Mouse (Mus musculus) right cerebral cortex, adult 18-20 months (tissue): ENCODE data around the gene Ksr1.
"Not testable (repeated sequence)": the region's sequence is repeated elsewhere in the genome, so short reads cannot be mapped to it uniquely, and the experiment has no call there.

Source experiments
- DNase-seq: peaks from one replicate; pipeline ENCODE4 v3.0.0; 2022; ENCODE audit warnings: mixed read lengths

Gene Ksr1

DNA sequence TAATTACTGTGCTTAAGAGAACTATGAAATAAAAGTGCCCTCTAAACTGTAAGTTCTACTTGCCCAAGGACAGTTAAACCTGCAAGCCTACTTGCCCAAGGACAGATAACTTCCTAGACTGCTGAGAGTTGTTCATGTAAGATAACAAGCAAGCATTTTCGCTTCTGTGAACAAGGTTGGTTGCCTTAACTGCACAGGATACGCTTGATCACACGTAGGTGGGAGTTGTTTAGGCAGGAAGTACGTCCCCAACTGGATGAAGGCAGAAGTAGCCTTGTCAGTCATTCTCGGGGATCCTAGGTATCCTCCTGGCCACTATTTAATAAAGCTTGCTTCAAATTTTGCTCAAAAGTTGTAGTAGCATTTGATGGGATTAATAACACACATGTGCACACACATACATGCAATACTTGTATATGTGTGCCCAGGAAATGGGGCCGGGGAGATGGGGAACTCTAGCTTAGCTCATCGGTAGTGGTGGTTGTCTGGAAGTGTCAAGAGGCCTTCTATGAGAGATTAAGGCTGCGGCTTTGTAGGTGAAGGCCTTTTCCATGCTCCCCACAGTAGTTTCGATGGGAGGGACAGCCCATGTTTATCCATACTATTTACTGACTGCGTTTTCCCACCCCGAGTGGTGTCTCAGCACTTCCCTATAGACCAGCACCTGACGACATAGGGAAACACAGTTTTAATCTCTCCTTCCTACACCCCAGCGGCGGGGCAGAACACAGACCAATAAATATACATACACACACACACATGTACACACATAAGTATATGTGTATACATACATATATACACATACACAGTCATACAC, 140.4 kb downstream of the Ksr1 start:
- no peak for DNase-seq

DNA sequence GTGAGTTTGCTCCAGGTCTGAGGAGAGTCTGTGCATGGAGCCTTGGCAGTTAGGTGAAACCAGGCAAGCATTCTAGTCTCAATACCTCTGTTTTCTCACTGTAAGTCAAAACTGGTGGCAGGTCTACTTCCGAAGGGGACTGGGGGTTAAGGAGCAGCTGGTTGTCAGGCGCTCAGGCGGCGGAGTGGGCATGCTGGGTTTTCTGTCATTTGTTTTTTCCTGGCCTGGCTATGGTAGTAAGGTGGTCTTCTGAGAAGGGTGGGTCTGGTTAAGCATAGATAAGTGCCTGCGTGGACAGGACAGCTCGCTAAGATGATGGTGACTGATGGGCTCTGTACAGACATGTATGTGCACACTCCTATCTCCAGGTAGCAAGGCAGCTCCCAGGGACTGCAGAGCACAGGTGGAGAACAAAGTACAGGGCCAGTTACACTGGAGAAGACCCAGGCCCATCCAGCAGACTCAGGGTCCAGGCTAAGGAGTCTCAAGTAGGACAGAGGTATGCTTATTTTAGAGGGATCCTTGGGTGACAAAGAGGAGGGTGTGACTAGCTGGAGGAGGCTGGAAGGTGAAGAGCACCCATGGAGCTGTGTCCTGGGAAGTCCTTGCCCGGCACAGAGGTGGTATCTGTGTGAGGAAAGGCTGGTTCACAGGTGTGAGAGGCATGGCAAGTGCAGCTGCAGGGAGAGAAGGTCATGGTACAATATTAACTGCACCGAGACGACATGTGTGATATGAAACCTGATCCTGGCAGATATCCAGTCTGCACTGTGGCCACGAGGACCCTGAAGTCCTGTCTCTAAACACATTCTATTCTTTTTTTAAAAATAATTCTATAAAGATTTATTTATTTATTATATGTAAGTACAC, 142.2 kb downstream of the Ksr1 start:
- DNase-seq = no peak

DNA sequence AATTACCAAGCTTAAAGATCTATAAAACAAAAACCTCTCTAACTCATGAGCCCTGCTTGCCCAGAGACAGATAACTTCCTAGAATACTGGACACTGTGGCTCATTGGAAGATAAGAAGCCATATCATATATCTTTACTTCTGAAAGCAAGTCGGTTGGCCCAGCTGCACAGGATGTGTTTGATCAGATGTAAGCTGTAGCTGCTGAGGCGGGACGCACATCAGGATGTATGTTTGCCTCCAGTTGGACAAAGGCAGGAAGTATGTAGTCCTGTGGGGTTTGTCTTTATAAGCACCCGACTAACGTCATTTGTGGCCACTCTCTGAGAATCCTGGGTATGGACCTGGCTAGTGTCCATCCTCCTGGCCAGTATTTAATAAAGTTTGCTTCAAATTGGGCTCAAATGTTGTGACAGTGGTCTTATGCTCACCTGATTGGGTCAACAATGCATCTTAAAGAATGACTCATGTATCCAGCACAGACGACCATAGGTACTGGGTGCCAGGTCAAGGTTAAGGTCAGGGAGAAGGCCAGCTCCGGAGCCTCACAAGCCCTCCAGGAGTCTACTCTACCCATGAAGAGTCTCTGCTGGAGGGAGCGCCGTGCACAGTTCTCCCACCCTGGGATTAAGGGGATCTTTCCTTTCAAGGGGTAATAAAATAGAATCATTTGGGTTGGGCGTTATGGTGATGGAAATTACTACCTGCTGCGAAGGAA, 143.0 kb downstream of the Ksr1 start:
- no peak for DNase-seq

DNA sequence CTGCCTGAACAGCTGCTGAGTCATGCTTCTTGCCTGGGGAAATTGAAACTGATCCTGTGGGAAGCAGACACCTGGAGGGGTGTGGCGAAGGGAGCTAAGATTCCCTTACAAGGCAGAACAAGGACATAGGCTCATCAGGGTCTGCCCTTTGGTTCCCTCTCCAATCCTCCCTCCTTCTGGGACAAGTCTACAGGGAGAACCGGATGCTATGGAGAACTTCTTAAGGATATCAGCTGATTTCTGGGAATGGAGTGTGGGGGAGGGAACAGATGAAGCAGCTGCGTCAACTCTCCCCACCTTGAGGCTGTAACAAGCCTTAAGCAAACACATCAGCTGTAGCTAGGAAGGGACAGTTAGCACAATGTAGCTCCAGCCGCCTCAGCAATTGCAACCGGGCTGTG, 143.7 kb downstream of the Ksr1 start:
- no peak for DNase-seq

DNA sequence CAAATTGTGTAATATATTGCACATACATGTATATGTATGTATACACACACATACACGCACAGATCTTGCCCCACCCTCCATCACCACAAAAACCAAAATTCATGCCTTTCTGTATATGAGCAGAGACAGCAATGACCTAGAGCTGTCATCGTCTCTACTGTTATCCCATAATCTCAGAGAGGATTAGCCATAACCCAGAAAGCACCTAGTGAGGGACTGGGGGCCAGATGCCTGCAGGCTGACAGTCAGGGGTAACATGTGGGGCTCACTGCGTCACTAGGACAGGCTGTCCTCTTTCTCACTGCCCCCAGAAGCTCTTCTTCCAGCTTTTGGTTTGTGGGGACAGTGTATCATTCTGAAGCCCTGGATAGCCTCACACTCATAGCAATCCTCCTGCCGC, 144.3 kb downstream of the Ksr1 start:
- DNase-seq = no peak

DNA sequence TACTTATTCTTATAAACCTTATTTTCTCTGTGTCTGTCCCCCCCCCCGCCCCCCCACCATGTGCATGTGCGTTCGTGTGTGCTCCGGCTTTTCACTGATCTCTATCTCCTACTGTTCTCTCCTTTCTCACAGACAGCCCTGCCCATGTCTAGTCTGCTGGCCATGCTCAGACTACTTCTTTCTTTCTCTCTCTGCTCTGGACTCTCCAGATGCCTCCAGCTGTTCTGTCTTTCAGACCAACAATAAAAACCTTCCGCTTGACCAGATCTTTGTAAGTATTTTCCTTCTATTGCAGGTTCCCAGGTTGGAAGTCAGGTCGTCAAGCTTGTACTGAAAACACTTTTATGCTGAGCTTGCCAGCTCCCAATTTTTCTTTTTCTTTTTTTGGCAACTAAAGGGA, 147.1 kb downstream of the Ksr1 start:
- DNase-seq = no peak

DNA sequence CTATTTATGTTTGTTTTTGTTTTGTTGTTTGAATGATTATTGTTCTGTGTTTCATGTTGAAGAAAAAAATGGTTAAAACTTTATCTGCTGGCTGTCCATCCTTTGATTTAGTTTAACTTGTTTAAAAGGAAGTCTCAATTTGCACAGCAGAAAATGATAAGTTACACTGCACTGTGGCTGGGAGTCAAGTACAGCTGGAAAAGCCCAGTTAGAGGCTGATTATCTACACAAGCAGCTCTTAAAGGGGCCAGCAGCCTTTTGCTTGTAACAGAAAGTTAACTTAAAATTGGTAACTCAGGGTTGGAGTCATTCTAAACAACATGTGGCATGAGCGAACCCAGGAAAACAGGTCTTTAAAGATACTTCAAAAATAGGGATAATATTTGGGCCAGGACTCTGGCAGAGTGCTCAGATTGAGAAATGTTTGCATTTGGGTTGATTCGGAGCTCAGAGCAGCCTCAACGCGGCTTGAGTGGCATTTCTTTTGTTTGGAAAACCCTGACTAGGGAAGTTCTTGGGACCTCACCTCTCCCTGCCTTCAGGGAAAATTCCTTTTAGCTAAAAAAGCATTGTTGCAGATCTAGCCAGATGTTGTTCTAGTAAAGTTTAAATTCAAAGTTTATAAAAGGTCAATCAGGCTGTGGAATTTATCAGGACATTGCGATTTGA, 155.2 kb downstream of the Ksr1 start:
- not testable (repeated sequence) for DNase-seq

DNA sequence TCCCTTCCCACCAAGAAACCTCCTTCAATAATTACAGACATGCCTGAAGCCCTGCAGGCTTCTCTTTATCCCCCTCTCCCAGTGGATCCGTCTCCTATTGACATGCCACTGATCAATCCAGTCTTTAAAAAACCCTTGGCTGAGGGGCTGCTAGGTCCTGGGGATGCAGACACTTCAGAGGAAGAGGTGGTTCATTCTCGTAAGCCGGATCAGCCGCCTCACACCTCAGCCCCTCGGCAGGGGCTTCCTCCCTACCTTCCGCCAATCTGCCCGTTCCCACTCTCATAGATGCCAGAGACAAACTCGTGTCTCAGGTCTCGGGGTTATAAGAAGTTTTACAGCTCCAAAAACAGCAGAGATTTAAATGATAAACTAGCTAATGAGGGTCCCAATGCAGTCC, 156.1 kb downstream of the Ksr1 start:
- no peak for DNase-seq

DNA sequence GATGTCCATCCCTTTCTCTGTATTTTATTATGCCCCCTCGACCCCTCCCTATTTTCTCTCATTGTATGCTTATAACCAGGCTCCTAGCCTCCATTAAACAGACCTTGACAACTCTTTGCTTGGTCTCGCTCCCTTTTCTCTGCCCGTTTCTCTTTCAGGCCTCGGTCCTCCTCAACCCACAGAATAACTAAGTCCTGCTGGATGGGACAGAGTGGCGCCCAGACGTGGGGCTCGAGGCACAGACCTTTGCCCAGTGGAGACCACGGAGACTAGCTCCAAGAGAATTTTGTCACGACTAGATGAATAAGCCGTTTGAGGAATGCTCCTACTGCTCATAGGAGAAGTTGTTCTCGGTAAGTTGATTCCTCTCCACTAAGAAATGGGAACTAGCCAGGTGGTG, 157.0 kb downstream of the Ksr1 start:
- DNase-seq = not testable (repeated sequence)

DNA sequence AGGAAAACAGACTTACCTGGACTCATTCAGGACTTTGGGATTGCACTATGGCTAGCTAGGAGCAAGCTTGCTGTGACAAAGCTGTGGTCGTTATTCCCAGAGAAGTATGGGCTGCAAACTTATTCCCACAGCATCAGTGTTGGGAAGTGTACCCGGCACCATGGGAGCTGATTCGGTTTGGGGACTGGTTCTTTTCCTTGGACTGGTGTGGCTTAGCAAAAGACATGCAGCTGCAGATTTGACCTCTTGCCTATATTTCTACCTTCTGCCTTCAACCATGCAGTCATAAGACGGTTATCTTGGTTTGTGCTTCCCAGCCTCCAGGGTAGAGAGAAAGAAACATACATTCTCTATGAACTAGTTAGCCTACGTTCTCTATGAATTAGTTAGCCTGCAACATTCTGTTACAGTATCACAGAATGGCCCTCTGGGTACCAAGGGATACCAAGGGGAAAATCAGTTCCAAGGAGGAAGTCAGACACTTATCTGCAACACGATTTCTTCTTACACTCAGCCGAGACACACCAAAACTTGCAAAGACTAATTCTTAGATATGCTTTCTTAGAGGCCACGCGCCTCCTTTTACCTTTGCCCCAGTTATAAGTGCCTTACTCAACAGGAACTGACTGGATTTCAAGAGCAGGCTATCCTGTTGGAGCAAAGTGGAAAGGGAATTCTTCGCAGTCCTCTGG, 159.8 kb downstream of the Ksr1 start:
- DNase-seq = no peak

DNA sequence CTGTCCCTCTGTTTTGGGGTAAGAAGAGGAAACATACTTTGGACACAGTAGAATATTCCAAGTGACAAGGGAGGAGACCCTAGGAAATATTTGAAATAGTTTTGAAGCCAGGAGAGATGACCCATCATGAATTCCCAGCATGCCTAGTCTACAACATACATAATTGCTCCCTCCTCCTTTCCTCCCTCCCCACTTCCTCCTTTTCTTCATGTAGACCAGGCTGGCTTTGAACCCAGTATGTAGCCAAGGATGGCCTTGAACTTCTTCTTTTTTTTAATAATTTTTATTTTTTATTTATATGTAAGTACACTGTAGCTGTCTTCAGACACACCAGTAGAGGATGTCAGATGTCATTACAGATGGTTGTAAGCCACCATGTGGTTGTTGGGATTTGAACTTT, 160.7 kb downstream of the Ksr1 start:
- DNase-seq = no peak

DNA sequence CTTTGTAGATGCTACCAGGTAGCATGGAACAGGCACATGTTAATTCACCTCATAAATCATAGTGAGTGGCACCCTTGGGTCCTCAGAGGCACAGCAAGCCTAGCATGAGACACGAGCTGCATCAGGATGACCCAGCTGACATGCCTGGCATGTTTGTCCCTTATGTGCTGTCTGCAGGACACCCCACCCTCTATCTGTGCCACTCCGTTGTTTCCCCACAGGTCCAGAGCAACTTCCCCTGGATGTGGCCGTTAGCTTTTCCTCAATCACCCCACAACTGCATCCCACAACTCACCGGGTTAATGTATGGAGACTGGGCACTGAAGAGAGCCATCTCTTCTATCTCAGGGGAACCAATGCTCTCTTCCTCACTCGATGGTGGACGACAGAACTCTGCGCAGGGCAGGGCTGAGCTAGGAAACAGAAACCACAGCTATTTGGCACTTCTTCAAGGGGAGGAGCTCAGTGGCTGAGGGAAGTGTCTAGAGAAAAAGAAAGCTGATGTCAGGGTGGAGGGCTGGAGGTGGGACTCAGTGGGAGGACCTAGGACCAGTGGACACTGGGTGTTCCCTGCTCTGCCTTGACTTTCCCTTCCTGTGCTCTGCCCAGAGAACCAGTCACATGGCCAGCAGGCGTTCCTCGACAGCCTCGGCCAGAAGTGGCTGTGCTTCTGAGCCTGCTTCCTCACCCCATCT, 161.6 kb downstream of the Ksr1 start, which contains the start of gene Lgals9:
Lgals9 (minus strand) TSS at position 464 of the 695 bp plus-strand sequence.
- no peak for DNase-seq

DNA sequence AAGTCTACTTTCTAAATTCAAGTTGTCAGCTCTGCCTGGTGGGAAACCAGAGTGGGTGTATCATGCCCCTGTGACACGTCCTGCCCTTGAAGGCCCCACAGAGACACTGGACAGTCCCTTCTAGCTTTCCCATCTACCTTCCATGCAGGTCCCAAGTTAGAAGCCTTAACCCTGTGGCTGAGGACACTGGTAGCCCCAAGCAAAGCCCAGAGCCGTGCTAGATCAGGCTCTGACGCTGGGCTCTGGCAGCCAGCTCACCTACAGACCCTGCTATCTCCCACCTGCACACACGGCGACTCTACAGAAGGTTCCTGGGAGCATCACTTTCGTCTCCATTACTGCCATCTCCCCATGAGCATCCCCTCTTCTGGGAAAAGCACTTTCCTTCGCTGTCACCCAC, 162.7 kb downstream of the Ksr1 start:
- DNase-seq = no peak

DNA sequence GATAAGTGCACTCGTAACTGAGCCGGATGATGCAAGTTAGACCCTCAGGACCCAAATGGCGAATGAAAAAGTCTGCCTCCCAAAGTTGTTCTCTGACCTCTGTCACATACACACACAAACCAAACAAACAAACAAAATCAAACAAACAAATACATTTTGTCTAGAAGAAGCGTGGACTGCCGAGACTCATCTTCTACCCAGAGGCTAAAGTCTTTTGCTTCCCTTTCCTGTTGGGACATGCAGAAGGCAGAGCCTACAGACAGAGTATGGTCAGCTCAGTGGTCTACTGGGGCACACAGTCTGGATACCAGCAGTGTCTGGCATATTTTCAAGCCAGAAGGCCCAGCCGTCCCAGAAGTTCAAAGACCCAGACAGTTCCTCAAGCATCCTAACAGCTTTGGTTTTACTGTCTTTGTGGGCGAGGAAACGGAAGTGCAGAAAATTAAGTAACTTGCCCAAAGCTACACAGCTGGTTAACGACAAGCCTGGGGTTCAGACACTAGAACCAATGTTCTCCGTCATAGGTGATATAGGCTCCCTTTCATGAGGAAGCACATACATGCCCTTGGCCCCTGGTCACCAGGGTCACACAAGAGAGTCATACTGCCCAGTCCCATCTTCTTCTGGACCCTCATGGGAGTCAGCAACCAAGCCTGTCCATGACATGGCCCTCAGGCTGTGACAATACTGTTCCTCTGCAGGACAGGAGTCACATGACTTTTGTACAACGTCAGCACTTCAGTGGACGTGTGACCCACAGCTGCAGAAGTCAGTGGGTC, 163.5 kb downstream of the Ksr1 start:
- DNase-seq = no peak

DNA sequence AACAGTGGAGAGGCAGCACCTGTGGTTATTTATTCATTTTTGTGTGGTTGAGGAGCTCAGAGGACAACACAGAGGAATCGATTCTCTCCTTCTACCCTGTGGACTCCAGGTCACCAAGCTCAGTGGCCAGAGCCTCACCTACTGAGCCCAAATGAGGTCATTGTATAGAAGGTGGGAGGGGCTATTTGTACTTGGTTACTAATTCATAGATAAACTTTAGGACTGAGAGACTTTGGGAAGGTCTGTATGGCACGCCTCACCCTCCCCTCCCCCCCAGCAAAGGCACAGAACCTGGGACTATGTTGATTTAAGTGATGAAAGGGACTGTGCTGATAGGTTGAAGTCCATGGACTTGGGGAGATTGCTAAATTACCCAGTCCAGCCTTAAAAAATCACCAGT, 164.2 kb downstream of the Ksr1 start:
- DNase-seq = no peak

DNA sequence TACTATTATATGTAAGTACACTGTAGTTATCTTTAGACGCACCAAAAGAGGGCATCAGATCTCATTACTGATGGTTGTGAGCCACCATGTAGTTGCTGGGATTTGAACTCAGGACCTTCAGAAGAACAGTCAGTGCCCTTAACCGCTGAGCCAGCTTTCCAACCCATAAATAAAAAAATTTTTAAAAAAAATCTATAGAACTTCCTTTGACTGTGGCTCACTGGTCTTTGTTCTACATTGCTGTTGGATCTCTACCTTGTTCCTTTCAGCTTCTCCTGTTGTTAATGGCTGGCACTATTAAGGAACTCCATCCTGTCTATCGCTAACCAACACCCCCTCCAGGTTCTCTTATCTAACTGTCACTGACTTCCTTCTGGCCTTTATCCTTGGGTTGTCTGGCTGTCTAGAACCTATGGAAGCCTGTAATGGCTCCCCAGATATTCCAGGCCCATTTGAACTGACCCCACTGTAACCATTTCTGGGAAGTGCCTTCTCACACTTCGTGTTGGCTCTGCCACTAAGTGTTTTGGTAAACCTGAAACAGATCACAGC, 166.0 kb downstream of the Ksr1 start:
- DNase-seq = no peak

DNA sequence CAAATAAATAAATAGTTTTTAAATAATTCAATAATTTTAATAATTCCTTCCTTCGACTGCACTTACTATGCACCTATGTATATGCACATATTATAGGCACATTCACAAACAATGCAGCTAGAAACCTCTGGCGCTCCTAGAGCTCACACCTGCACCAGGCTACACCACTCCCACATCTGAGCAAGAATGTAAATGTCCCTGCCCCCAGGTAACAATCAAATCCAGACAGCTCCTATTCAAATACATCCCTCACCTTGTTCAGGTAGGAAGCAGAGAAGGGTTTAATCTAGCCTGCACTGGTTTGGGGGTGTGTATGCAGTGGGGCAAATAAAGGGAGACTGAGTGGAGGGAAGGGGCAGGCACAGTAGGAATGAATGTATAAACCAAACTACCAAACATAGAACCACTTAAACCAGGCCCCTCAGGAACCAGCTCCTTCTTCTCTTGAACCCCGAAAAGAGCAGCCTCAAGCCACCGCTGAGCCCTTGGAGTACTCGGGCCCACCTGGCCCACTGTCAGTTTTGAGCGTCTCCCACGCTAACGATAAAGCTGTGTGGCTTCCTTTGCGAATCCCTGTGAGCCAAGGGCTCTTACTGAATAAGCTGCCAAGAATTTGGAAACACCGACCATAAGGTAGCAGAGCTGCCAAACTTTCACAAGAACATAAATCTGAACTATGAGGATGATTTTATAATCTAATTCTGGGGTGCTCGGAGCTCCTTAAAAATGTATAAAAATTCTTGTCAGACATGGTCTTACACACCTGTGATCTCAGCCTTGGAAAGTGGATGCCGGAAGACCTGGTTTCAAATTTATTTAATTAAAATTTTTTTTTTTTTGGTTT, 167.8 kb downstream of the Ksr1 start:
- DNase-seq = no peak

DNA sequence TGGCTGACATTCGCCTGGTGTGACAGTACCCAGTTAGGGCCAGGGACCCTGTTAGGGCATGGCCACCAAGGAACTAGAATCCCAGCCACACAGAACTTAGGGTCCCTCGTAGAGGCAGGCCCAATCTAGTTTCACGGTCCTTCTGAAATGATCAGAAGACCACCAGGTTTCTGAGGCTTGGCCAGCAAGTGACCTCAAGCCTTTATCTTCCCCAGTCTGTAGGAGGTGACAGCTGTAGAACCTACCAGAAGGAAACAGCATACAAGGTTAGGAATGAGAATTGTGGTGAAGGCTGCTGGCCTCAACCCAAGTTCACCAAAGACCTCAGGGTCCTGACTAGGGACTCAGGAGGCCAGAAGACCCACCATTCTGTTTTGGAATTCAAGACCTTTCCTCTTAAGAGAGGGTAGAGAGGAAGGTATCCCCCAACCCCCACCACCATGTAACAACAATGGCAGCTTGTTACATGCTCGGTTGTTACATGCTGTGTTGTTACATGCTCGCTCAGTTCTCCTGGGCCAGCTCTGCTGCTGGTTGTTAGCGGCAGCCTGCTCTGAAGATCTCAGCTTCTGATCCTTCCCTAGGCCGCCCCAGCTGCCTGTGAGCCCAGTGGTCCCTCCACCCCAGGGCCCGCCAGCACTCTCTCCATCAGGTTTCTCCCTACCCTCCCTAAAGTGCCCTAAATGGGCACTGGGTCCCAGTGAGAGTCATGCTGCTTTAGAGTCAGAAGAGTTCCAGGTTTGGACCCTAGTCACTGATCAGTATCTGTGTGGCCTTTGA, 169.3 kb downstream of the Ksr1 start:
- DNase-seq = no peak
